Mouse (Mus musculus) kidney, adult 2 months (tissue): ENCODE measurements around the gene Ano1.

ENCODE experiments used
- CTCF ChIP-seq: fragments of 200-500 bp; conservative IDR thresholded peaks from 2 replicates; pipeline ENCODE4 v1.5.1; 2011; ENCODE audit warnings: low read depth, mild to moderate bottlenecking, control low read depth, low read length, moderate library complexity, mixed read lengths; ENCODE audit not compliant: insufficient read depth, insufficient read length
- POLR2A ChIP-seq: fragments of 200-500 bp; IDR thresholded peaks from one replicate; pipeline ENCODE4 v1.6.1; 2011; ENCODE audit warnings: low read depth, low read length, control low read depth

DNA sequence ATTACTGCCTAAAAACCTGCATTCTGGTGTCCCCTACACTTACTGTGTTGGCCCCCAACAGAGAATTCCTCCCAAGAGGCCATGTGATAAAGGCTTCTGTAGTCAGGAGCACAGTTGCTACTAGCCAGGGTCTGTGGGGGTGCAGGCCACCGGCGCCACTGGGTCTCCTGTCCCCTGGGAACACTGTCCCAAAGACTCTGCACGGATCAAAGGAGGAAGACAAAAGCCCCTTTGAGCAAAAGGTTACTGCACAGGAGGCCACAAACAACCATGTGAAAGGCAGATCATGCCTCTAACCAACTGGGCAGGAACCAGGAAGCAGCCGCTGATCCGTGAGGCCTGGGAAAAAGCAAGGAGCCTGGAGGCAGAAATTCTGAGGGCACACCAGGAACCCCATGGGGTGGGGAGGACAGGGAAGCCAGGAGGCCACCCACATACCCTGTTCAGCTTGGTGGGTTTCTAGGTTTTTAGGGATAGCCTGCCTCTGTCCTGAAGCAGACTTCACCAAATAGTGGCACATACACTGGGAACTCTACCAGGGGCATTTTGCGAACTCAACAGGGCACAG, 151.4 kb downstream of the Ano1 start:
- TF ChIP-seq CTCF, result no peak
- TF ChIP-seq POLR2A, result no peak
